Mouse (Mus musculus) cerebellum, postnatal 10 days (tissue): Measurements from ENCODE around the gene Wdr54.
A peak's percentile ranks its signal among the peaks of the same experiment; 100 is the strongest.

Experiments used
- DNase-seq, 2 experiments: peaks; one replicate each; pipeline ENCODE4 v3.0.0; 2021; ENCODE audit warnings: mixed read lengths in 2 of 2

Gene Wdr54

GRCm38 (mm10) chr6:83125331-83125730 lies 30.9 kb downstream of the Wdr54 start, which contains the start of gene Ino80b:
Gene Ino80b, minus strand, starts transcription at chr6:83125431.
- no peak for DNase-seq

DNA sequence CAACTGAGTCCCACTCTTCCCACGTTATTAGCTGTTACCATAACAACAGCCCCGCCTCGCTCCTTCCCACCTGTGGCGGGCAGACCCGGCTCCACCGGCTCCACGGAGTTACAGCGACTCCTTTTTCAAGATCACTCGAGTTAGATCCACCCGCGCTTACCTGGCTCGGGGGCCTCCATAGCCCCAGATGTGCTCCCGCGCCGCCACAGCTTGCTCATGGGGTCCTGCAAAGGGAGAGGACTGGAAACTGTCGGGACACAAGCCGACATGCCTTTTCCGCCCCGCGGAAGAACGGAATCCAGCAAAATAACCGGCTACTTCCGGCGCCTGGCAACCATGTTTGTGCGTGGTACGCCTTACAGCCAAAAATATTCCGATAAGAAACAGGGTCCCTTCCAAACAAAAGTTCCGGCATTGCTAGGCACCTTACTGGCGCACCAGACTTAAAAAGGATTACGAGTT lies 31.3 kb downstream of the Wdr54 start:
- DNase-seq, result peak; percentile 92 to 95

- no peak for DNase-seq
Measured at GRCm38 (mm10) chr6:83122961-83123360, 33.2 kb downstream of the Wdr54 start.

DNA sequence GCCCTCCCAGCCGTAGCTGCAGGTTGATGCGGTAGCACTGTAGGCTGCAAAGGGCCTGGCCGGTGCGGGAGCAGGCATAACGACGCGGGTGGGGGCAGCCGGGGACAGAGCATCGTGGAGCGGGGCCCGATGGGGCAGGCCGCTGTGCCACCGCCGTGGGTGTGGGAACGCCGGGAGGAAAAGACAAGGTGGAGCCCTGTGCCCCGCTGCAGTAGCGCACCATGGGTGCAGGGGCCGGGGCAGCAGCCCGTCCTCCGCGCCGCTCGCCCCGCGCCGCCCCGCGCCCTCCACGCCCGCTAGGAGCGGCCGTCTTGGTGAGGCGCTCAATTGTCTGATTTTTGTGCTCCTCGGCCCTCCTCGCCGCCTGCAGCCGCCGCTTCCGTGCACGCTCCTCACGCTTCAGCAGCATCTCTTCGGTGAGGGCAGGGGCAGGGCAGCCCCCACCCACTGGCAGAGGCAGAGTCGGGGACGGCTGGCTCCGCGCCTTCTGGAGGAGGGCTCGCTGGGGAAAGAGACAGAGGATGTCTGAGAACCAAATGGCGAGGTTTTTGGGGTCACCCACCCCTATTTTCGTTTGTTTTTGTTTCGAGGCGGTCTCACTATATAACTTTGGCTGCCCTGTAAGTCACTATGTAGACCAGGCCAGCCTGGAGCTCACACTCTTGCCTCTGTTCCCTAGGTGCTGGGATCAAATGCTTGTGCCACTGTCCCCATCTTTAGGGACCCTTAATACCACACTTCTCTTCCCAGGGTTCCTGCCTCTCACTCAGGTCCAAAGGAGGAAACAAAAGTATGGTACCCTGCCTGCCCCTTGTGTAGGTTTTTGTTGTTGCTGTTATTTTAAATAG lies 34.1 kb downstream of the Wdr54 start:
- DNase-seq, result peak; percentile 73 to 76

DNA sequence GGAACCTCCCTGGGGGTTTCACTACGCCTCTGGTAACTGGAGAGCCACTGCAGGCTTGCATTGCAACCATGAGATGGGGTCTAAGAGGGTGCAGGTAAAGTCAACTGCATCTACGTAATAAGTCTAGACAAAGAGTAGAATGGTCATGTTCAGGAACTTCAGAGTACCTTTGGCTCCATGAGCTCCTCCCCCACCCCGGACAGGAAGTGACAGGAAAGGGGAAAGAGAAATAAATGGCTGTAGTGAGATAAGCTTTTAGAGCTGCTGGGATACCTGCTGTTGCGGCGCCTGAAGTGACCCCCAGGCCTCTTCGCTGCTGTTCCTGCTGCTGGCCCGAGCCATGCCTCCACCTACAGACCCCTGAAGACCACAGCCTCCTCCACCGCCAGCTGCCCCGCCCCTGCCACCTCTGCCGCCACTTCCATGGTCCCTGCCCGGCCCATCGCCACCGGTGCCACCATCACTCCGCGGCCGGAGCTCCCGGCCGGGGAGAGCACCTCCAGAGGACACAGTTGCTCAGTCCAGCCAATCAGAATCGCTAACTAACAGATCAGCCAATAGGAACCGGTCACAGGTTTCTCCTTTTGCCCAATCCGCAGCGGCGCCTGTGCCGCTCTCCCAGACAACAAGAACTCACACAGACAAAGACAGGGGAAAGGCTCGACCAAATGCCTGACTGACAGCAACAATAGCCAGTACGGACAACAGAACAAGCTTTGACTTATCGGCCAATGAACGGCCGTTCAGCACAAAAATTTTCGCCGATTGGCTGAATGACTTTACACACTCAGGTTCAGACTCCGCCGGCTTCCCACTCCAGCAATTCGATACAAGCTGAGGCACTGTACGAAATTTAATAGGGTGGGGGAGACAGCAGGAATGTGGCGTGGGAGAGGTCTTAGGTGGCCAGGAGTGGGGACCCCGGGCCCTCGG lies 35.0 kb downstream of the Wdr54 start, which contains the start of gene Wbp1:
Wbp1 (minus strand) TSS at position 630 of the 933 bp plus-strand sequence.
- DNase-seq, result peak; percentile 93 to 95

- DNase-seq, result peak; percentile 58 to 60
Measured at GRCm38 (mm10) chr6:83119734-83120051, 36.5 kb downstream of the Wdr54 start.

DNA sequence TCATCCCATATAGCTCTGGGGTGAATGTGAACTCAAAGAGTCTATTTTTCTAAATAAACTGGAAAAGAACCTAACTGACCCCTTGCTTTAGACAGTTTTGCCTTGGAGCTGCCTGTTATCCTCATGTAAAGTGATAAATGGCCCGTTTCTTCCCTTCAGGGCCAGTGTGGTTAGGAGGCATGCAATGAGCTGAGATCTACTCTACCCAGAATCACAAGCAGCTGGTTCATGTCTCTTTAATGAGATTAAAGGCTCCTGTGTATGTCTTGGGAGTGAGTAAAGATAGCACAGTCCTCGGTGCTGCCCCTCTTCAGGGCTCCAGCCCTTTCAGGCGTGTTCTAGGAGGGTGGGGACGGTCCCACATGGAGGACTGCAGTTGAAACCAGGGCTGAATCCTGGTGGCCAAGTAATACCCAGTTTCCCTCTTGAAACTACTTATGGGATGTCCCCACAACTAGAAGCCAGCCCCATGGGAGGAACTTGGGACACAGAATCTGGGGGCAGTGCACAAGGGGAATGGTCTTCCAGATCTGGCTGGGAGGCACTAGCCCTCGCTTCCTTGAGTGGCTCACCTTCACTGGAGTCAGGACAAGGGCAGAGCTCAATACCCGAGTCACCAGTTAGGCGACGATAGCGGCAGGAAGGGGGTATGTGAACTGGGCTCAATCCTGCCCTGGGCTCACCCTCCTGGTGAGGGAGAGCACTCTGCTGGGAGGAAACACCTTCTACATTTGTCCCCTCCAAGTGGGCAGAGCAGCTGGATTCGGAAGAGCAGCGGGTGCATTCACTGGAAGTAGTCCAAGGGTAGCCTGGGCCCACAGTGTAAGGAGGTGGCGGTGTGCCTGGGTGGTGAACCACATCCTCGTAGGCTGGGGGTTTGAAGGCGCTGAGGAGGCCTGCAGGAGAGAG lies 37.1 kb downstream of the Wdr54 start:
- DNase-seq, result peak in 1 of 2 experiments; percentile 23

- DNase-seq, result no peak
Measured at GRCm38 (mm10) chr6:83118369-83118768, 37.8 kb downstream of the Wdr54 start.

- no peak for DNase-seq
Measured at GRCm38 (mm10) chr6:83117616-83118015, 38.6 kb downstream of the Wdr54 start.

DNA sequence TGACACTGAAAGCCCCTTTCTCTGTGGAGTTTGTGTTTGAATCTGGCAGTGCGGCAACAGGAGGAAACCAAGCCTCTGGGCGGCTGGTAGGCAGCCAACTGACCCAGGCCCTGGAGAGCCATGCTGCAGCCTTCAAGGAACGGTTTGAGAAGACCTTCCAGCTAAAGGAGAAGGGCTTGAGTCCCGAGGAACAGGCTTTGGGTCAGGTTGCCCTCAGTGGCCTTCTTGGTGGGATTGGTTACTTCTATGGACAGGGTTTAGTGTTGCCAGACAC lies 39.1 kb downstream of the Wdr54 start:
- peak in 1 of 2 experiments; percentile 20 for DNase-seq

GRCm38 (mm10) chr6:83116373-83117164 lies 39.6 kb downstream of the Wdr54 start:
- no peak for DNase-seq

DNA sequence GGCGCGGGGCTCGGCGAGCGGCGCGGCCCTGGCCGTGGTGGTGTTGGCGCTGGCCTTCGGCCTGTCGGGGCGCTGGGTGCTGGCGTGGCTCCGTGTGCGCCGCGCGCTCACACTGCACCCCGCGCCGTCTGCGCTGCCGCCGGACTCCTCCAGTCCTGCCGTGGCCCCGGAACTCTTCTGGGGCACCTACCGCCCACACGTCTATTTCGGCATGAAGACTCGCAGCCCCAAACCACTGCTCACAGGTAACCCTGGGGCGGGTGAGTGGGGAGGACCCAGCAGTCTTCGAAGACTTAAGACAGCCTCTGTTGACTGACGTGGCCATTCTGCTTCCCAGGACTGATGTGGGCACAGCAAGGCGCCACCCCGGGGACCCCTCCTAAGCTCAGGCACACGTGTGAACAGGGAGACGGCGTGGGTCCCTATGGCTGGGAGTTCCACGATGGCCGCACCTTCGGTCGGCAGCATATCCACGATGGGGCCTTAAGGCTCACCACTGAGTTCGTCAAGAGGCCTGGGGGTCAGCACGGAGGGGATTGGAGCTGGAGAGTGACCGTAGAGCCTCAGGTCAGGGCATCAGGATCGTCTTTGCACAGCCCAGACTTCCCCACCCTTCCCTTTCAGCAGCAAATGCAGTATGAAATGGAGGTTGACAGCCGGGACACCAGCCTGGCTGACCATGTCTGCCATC lies 40.4 kb downstream of the Wdr54 start:
- DNase-seq, result peak in 1 of 2 experiments; percentile 47

DNA sequence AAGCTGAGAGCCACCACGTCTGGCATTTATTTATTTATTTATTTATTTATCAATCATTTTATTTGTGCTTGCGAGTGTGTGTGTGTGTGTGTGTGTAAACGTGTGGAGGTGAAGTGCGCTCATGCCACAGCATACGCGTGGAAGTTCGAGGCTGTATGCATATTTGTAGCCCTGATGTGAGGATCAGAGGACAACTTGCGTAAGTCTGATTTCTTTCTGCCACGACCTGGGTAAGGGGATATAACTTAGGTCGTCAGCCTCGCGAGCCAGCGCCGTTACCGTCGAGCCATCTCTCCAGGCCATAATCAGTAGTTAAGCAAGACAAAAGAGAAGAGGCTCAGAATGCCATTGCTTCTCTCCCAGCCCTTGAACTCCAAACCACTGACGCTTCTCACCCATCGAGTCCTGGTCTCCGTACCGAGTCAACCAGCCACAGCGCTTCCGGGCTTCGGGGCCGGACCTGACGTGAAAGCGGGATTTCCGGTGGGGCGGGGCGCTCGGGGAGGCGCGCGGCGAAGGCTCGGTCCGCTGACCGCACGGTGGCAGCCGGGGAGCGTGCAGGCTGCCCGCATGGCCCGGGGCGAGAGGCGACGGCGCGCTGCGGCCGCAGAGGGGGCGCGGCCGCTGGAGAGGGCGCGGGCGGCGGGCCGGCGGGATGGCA lies 41.1 kb downstream of the Wdr54 start, which contains the start of gene Mogs:
Mogs (plus strand) TSS at position 486 of the 661 bp plus-strand sequence.
- DNase-seq, result peak; percentile 96 to 97

- DNase-seq, result no peak
Measured at GRCm38 (mm10) chr6:83111510-83112136, 44.6 kb downstream of the Wdr54 start.

DNA sequence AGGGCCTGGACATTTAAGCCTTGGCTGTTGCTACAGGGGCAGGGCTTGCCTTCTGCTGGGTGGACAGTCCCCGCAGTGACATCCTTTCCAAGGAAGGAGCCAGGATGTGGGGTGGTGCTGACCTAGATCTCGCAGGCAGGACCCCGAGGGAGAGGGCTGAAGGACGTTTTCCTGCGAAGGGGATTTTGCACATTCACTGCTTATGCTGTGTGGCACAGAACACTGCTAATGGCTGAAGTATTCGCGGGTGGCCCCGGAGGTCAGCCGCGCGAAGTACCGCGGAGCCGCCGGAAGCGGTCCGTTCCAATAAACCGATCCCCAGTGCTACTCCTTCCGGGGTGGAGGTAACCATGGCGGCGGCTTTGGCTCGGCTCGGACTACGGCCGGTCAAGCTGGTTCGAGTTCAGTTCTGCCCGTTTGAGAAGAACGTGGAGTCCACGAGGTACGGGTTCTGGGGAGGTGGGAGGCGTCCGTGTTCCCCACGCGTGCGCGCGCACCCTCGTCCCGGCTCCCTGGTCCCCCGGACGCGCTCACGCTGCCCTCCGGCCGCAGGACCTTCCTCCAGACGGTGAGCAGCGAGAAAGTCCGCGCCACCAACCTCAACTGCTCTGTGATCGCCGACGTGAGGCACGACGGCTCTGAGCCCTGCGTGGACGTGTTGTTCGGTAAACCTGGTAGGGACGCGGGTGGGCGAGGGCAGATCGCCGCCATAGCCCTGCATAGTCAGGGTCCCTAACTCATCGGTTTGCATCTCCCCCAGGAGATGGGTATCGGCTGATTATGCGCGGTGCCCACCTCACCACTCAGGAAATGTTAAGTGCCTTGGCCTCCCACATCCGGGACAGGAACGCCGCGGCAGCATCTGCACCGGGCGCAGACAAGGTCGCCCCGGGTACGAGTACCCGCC lies 47.2 kb downstream of the Wdr54 start, which contains the start of gene Mrpl53:
Mrpl53 (plus strand) TSS at position 279 of the 907 bp plus-strand sequence.
- DNase-seq, result peak; percentile 91 to 92

GRCm38 (mm10) chr6:83107566-83108400 lies 48.4 kb downstream of the Wdr54 start:
- peak; percentile 88 to 91 for DNase-seq

GRCm38 (mm10) chr6:83104158-83104557 lies 52.0 kb downstream of the Wdr54 start:
- no peak for DNase-seq
